Mouse (Mus musculus): ENCODE measurements around the gene Cox4i1.

DNA sequence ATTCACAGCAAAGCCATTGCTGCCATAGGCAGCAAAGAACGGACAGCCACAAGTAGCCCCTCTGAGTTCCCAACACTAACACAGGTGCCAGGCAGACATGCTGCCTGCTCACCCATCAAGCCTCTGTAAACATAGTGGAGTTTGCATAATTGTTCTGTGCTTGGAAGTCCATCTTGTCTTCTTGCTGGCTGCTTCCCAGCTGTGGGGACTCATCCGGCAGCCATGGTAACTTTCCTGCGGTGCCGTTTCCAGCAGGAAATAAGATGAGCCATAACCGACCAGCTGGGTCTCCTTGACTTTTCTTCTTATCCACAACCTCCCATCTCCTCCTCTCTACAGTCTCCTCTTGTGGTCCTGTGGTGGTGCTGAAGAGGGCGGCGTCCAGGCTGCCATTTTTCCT lies 30.4 kb downstream of the Cox4i1 start:
- TF ChIP-seq CTCF (IDR thresholded peaks at IDR 0.05) (no peak), POLR2A (IDR thresholded peaks at IDR 0.05; ENCODE audit: insufficient read depth, low read depth, low read length) (no peak), EP300 (IDR thresholded peaks at IDR 0.05; ENCODE audit: insufficient read depth, low read depth, low read length) (no peak)
